Mouse (Mus musculus): ENCODE results near the gene Mrrf.

- TF ChIP-seq CTCF (IDR thresholded peaks at IDR 0.05; ENCODE audit: borderline replicate concordance, extremely low read depth, insufficient read depth, insufficient read length) (peak; percentile 4; the same call in 1 of the 2 replicates), POLR2A (IDR thresholded peaks at IDR 0.05; ENCODE audit: borderline replicate concordance, extremely low read depth, insufficient read depth, insufficient read length, poor library complexity, severe bottlenecking) (no peak)
Observed at GRCm38 (mm10) chr2:36203011-36203825, 67.0 kb downstream of the Mrrf start.
